Mouse (Mus musculus) heart, postnatal 0 days (tissue): ENCODE measurements around the gene Mrpl55. TPM values are rescaled to one million over a fixed set of nuclear protein-coding genes. Genes with fewer than 3 reads are reported as not detected.

Experiments
- ATAC-seq: fragments of 200-750 bp; cut with Nextera tagmentation; 2 replicates; pipeline ENCODE4 v1.8.0; 2017; ENCODE audit warnings: low read depth, moderate number of reproducible peaks, moderate library complexity; ENCODE audit not compliant: insufficient read depth
- DNase-seq: peaks from one replicate; pipeline ENCODE4 v3.0.0-alpha.2; 2016; ENCODE audit warnings: low spot score
- H3K27ac ChIP-seq: fragments of 300-500 bp; sonication (generic); 2 replicates; pipeline ENCODE4 v1.5.1; 2014; ENCODE audit warnings: low read depth, mild to moderate bottlenecking
- H3K27me3 ChIP-seq: fragments of 300-500 bp; sonication (generic); 2 replicates; pipeline ENCODE4 v1.6.1; 2014; ENCODE audit warnings: low read length, mixed read lengths; ENCODE audit not compliant: control insufficient read depth, insufficient read depth
- H3K36me3 ChIP-seq: fragments of 300-500 bp; sonication (generic); replicated peaks from 2 replicates; pipeline ENCODE4 v1.6.1; 2014; ENCODE audit warnings: low read length, mixed read lengths; ENCODE audit not compliant: control insufficient read depth, insufficient read depth
- H3K4me1 ChIP-seq: fragments of 300-500 bp; sonication (generic); 2 replicates; pipeline ENCODE4 v1.6.1; 2014; ENCODE audit warnings: antibody characterized with exemption; ENCODE audit not compliant: control insufficient read depth, insufficient read depth
- H3K4me2 ChIP-seq: fragments of 300-500 bp; sonication (generic); 2 replicates; pipeline ENCODE4 v1.6.1; 2014; ENCODE audit warnings: low read depth, mild to moderate bottlenecking, low read length, moderate library complexity
- H3K4me3 ChIP-seq: fragments of 300-500 bp; sonication (generic); 2 replicates; pipeline ENCODE4 v1.5.1; 2014; ENCODE audit warnings: low read depth, low read length
- H3K9ac ChIP-seq: fragments of 300-500 bp; sonication (generic); replicated peaks from 2 replicates; pipeline ENCODE4 v1.6.1; 2014; ENCODE audit warnings: low read depth, low read length, mixed read lengths
- H3K9me3 ChIP-seq: fragments of 300-500 bp; sonication (generic); replicated peaks from 2 replicates; pipeline ENCODE4 v1.6.1; 2016; ENCODE audit warnings: low read length; ENCODE audit not compliant: control insufficient read depth
- CTCF ChIP-seq: IDR thresholded peaks from 2 replicates; pipeline ENCODE4 v1.5.1; 2016; ENCODE audit warnings: antibody characterized with exemption, control low read depth, low read depth
- EP300 ChIP-seq: IDR thresholded peaks from 2 replicates; pipeline ENCODE4 v1.6.1; 2016; ENCODE audit warnings: antibody characterized with exemption, low read depth
- WGBS: fragments of 180-500 bp; shearing (Covaris S2); extraction: QIAGEN DNeasy Blood & Tissue Kit; methylation state at CpG from one replicate; pipeline ENCODE4 v1.1.7; 2014; 5-methylcytosine and 5-hydroxymethylcytosine counted together
- polyA plus RNA-seq: library from polyadenylated mRNA; unstranded; fragments of >200 nt; fragmentation: Nextera tagmentation; extraction: Ambion mirVana; gene quantifications from 2 replicates; pipeline ENCODE4 v1.2.1, GENCODE M21; 2015
- total RNA-seq: library from RNA; depleted of rRNA; stranded (reverse); fragments of >200 nt; gene quantifications from 2 replicates; pipeline ENCODE4 v1.2.3, GENCODE M21; 2014; ENCODE audit warnings: low replicate concordance; rRNA removed

Mrpl55 gene
- total RNA-seq, result 174 and 187 TPM in 2 replicates
- polyA plus RNA-seq, result 196 and 199 TPM in 2 replicates

DNA sequence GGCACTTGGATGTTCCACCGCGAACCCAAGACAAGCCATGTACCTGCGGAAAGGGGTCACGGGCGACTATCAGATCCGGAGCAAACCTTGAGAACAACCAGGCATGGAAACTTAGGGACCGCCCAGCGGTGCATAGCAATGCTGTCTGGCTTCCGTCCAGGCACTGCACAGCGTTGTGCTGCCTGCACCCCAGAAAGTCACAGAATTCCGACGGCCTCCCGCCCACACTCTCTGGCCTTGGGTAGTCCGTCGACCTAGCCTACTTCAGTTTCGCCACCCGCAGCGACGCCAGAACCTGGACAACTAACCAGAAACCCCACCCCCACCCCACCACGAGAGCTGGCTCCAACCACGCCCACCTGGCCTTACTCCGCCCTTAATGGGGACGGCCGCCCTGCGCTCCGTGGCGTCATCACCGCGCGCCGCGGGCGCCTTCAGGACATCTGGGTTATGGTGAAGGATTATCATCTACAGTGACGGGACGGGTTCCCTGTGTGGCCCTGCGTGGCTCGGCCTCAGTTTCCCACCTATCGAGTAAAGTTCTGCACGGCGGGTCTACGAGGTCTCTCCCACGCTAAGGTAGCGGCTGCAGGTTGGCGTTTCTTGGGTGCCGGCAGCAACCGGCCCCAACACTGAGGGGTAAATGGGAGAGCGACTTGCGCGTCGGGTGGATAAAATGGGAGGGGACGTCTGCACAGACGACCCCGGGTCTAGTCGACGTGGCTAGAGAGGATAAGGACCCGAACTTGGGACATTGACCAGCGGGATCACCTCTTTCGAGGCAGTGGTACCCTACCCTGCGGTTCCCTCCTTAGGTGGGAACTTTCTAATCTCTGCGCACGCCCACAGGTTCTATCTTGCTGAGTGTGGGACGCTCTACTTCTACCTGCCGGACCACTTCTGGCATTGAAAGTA lies at the start of gene Mrpl55:
Gene Mrpl55 (plus strand): TSS at position 406 of the 915 bp plus-strand sequence.
- H3K4me1 ChIP-seq, result peaks cover 15% of the 10 kb centered on the region
- under 1% methylated on average over 63 of the region's 63 CpGs for WGBS
- TF ChIP-seq CTCF (no peak), EP300 (peak; percentile 84; the same call in 1 of the 2 replicates)
- H3K27me3 ChIP-seq, result no peaks in the 10 kb centered on the region
- peak within 1 kb of the TSS; percentile 87 for H3K4me3 ChIP-seq
- H3K4me2 ChIP-seq, result peak within 1 kb of the TSS; percentile 77
- H3K9me3 ChIP-seq, result no peaks in the 10 kb centered on the region
- H3K9ac ChIP-seq, result peak within 1 kb of the TSS; percentile 78
- H3K36me3 ChIP-seq, result peaks cover 28% of the 10 kb centered on the region
- H3K27ac ChIP-seq, result peak within 1 kb of the TSS; percentile 77
- DNase-seq (peak; percentile 92), ATAC-seq (peak; percentile 96)

GRCm38 (mm10) chr11:59154220-59154619 lies 48.1 kb upstream of the Mrpl55 start:
- no peak for TF ChIP-seq CTCF
- TF ChIP-seq EP300, result no peak
- DNase-seq (peak; percentile 67), ATAC-seq (peak; percentile 72)
- H3K4me3 ChIP-seq, result no peak overlapping the region
- H3K9ac ChIP-seq, result no peak overlapping the region; the same call in 1 of the 2 replicates
- 43% methylated on average over 7 of the region's 7 CpGs for whole genome bisulfite sequencing
- peaks cover 20% of the 10 kb centered on the region for H3K36me3 ChIP-seq
- H3K27ac ChIP-seq, result peak overlapping the region; percentile 71
- no peaks in the 10 kb centered on the region for H3K9me3 ChIP-seq
- H3K4me2 ChIP-seq, result no peak overlapping the region
- no peaks in the 10 kb centered on the region for H3K4me1 ChIP-seq
- no peaks in the 10 kb centered on the region for H3K27me3 ChIP-seq

DNA sequence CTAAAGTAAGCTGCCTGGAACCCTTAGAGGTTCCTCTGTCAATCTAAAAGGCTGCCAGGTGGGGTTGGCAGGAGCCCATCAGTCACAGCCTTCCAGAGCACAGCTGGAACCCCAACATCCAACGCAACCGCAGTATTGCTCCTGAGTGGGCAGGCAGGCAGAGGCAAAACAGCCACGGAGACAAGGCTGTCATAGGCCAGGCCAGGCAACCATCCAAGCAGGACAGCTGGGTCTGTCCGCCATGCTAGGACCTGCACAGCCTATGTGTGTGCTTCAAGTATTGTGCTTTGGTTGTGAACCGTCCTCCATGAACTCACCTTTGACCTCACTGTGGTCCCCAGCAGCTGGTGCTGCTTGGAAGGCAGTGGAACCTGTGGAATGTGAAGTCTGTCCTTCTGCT lies 46.4 kb upstream of the Mrpl55 start:
- Histone ChIP-seq H3K27me3 (no peaks in the 10 kb centered on the region), H3K4me2 (no peak overlapping the region), H3K27ac (no peak overlapping the region), H3K9me3 (no peaks in the 10 kb centered on the region), H3K4me3 (no peak overlapping the region), H3K9ac (no peak overlapping the region), H3K4me1 (no peaks in the 10 kb centered on the region), H3K36me3 (peaks cover 24% of the 10 kb centered on the region)
- ATAC-seq, result no peak
- no peak for DNase-seq
- TF ChIP-seq CTCF (no peak), EP300 (no peak)
- WGBS, result 92% methylated on average over 5 of the region's 5 CpGs

DNA sequence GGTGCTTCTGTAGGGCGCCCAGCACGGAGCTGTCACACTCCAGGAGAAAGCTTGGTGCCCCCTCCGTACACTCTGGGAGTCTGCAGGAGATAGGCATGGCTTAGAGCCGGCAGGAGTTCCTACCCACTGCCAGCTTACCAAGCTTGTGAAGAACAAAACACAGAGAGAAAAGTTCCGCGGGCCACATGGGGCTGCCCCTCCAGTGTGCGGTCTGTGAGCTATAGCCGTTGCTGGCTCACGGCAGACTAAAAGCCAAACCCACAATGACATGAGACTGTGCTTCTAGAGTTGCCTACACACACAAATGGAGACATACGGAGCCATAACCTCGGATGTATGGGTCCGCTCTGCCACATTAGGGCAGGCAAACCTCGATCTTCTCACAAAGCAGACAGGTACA lies 43.2 kb upstream of the Mrpl55 start:
- Histone ChIP-seq H3K9ac (no peak overlapping the region), H3K4me2 (no peak overlapping the region), H3K9me3 (no peaks in the 10 kb centered on the region), H3K27me3 (no peaks in the 10 kb centered on the region), H3K27ac (no peak overlapping the region), H3K4me1 (peaks cover 14% of the 10 kb centered on the region), H3K4me3 (no peak overlapping the region), H3K36me3 (peaks cover 24% of the 10 kb centered on the region)
- ATAC-seq, result no peak
- 87% methylated on average over 13 of the region's 13 CpGs for WGBS
- TF ChIP-seq CTCF (no peak), EP300 (no peak)
- no peak for DNase-seq

- no peak for DNase-seq
- H3K9me3 ChIP-seq, result no peaks in the 10 kb centered on the region
- no peak for ATAC-seq
- 89% methylated on average over 4 of the region's 4 CpGs for WGBS
- peaks cover 19% of the 10 kb centered on the region for H3K4me1 ChIP-seq
- no peak overlapping the region for H3K27ac ChIP-seq
- no peak overlapping the region for H3K4me2 ChIP-seq
- peaks cover 24% of the 10 kb centered on the region for H3K36me3 ChIP-seq
- H3K4me3 ChIP-seq, result no peak overlapping the region
- no peaks in the 10 kb centered on the region for H3K27me3 ChIP-seq
- no peak for TF ChIP-seq EP300
- TF ChIP-seq CTCF, result no peak
- no peak overlapping the region for H3K9ac ChIP-seq
Measured at GRCm38 (mm10) chr11:59159558-59159957, 42.7 kb upstream of the Mrpl55 start.
